Mouse (Mus musculus) cerebellum, postnatal 14 days (tissue): ENCODE measurements around the gene Cmtr1.
A peak's percentile ranks its signal among the peaks of the same experiment; 100 is the strongest.
"Not testable (repeated sequence)": the region's sequence is repeated elsewhere in the genome, so short reads cannot be mapped to it uniquely, and the experiment has no call there.

Source experiments
- DNase-seq, 2 experiments: peaks; one replicate each; pipeline ENCODE4 v3.0.0; 2021; ENCODE audit warnings: mixed read lengths in 2 of 2

Cmtr1 gene

DNA sequence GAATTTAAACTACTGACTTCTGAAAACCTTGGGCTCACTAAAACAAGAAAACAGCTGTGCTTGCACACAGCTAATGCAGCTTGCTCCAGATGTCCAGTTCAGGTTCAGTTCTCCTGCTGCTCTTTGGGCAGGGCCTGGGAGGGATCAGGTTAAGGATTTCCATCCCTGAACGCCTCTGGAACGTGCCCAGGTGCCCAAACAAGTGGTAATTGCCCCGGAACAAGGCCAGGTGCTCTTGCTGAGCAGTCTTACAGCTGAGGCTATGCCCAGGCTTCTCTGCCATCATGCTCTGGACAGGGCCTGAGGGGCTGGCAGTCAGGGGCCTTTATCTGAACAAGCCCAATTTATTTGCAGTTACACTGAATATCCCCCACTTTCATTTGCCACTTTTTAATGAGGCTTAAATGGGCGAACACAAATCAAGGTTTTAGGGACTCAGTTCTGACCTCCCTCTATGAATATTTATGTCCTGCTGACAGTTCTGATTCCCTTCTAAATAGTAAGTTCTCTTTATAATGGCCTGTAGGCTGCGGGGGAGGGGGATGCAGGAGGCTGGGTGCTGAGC lies 46.7 kb downstream of the Cmtr1 start:
- peak in 1 of 2 experiments; percentile 39 for DNase-seq

DNA sequence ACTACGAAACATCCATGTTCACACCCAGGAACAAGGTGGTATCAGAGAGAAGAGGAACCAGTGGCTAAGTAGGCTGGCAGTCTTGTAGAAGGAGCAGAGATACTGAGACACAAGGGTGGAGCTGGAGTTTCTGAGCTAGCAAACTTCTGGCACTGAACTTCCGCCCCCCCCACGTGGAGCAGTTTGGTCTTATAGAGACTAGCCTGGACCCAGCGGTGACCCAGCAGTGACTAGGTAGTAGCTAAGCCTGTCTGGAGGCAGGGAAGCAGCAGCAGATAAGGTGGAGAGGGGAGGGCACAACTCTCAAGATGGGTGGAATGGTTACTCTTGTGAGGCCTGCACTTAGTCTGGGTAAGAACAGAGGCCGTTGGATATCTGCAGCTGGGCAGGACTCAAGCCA lies 48.4 kb downstream of the Cmtr1 start:
- DNase-seq = peak in 1 of 2 experiments; percentile 15

DNA sequence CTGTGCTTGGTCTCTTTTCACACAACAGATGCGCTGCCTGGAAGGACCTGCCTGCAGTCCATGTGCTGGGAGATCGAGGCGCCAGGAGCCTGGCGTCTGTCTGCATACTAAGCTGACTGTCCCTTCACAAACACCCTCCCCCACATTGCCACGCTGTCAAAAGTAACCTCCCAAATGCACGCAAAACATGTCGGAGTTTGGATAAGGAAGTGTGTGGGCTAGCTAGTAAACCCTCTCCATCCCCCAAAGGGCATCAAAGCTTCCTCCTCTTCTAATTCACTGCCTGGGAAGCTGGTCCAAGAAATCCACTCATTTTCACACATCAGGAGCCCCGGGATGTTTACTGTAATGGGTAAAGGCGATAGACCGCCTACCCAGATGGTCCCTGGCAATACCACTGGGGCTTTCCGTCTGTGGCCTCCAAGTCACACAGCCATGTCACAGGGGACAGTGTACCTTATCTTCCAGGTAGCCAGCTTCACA lies 50.2 kb downstream of the Cmtr1 start:
- peak in 1 of 2 experiments; percentile 43 for DNase-seq

DNA sequence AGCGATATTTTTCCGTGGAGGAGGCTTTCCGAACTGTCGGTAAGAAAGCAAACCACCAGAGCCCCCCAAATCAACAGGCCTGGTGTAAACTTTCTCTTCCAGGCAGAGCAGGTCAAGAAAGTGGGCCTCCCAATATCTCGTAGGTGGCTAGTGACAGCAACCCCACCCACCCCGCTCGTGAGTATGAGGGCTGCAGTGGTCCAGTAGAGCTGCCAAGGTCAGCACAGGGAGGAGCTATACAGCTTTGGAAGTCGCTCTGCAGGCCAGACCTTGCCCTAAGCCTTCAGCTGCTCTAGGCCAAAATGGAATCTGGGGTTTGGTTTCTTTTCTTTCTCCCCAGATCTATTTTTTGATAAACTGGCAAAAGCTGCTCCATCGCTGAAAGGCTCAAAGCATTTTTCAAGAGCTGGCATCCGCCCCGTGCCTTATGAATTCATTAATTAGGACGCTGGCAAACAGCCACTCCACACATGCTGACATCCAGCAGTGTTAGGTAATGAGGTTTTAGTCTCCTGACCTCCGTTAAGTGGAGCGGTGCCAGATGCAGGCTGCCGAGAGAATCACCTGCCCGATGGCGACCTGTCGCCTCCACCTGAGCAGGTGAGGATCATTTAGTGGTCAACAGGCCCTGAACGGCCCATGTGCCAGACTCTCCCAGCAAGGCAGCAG lies 50.8 kb downstream of the Cmtr1 start:
- peak; percentile 83 to 89 for DNase-seq

DNA sequence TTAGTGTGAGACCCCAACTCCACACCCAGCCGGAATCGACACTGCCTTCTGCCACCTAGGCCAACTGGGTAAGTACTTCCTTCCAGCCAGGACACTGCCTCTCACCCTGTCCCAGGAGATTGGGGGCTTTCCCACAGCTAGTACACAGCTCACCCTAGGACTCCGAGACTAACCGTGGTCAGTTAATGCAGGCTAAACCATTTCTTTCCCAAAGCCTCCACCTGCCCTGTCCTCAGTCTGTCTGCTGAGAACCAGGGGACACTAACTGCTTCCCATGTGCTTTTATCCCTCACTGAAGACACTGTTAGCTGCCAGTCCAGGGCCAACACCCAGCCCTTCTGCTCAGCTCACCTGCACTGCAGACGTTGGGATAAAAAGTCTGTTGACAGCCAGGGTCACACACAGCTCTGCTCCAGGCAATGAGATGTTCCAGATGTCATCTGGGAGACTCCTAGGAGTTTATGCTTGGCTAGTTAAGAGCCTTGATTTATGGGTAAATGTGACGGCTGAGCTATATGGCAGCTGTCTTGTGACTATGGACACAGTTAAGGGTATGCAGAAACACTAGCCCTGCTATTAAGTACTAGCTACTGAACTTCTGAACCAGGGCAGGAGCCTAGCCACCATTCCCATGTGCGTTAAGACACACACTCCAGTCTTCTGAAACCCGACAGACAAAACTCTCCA lies 51.5 kb downstream of the Cmtr1 start:
- DNase-seq = no peak

DNA sequence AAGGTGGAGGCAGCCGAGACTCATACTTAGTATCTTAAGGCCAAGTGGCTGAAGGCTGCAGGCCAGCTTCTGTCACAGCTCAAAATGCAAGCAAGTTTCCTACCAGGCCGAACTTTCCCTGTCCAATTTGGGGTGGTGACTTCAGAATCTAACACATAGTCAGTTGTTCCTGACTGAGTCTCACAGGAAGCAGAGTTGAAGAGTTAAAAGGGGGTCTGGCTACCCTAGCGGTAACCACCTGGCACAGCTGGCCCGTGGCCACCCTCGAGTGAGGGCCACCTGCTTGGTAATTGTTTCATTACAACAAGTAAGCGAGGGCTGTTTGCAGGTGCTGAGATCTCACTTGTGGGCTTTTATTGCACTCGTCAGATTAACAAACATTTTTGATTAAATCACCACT lies 52.2 kb downstream of the Cmtr1 start:
- DNase-seq = peak; percentile 64 to 70

DNA sequence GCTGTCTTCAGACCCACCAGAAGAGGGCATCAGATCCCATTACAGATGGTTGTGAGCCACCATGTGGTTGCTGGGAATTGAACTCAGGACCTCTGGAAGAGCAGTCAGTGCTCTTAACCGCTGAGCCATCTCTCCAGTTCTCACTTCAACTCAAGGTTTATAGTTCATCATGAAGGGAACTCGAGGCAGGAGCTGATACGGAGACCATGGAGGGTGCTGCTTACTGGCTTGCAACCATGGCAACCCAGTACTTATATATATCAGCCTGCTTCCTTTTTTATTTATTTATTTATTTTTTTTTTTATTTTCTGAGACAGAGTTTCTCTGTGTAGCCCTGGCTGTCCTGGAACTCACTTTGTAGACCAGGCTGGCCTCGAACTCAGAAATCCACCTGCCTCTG lies 53.3 kb downstream of the Cmtr1 start:
- not testable (repeated sequence) for DNase-seq

DNA sequence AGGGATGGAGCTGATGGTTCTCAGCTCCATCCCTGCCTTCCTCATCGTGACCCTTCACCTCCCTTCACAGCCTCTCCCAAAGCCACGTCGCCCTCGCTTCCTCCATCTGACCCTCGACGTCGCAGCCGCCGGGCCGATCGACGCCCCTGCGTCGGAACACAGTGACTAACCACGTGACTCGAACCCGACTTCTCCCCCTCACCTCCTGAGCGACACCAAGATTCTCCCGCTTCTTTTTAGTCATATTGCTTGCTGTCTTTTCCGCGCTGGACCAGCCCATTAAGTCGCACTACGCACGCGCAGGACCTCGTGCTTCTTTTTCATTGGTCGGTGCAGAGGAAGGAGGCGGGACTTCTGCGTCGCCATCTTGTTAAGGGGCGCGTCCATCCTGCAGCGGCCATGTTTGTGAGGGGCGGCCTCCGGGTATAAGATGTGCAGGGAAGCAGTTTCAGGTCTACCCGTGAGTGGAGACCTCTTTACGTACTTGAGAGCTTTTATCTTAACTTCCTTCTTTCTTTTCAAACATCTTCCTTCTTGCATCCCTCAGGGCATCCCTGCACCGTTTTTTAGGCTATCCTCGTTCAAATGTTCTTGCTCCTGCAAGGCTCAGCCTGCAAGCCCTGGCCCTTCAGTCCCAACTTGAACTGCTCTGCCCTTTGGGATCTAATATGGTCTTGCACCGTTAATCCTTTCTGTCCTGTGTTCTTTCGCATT lies 56.5 kb downstream of the Cmtr1 start, which contains the start of gene Ccdc167:
Gene Ccdc167 (minus strand): TSS at position 313 of the 714 bp plus-strand sequence.
- peak; percentile 97 to 98 for DNase-seq

DNA sequence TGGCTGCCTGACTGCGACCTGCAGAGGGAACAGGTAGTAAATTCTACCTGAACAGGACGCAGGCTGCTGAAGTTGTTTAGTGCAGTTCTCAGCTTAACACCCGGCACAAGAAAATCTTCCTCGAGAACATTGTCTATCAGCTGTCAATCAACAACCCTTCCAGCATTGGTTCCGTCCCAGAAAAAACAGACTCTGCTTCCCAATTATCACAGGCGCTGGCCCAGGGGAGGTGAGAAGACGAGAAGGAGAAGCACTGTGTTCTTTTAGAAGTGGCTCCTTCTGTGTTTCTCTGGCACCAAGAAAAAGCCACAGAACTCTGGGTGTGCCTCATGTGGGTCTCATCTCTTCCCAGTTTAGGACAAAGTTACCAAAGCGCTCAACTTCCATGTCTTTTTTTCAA lies 58.3 kb downstream of the Cmtr1 start:
- DNase-seq = no peak

DNA sequence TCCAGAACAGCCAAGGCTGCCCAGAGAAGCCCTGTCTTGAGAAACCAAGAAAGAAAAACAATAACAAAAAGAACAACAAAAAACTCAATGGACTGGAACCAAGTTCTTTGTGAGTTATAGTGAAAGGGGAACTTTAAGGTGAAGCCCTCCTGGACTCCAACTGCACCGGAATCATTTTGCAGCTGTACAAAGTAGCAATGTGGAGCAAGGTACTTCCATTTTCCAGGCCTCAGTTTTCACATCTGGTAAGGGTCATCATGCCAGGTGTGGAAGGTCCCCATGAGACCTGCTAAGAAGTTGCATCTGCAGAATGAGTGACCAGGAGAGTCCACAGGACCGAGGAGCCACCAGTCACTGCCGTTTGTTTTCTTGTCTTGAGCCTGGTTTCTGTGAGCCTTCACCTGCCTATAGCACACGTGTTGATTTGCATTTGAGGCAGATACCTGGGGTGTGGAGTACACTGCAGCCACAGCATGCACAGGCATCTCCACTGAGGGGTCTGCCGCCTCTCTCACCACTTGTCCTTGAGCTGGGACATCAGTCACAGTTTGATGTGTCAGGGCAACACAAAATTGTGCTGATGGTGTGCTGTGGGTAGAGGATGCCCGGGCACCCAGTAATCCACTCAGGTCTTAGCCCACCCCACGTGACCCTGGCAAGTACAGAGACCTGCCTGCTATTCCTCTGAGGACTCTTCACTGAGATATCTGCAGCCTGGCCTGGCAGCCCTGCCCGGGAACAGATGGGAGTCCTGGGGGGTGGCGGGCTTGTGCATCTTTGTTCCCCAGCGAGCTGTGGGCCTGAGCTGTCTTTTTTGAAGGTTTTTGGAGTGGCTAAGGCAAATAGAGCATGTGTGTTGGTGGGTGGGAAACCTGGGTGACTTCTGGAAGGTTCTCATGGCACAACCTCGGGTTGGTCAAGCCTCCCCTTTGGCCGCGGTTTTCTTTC lies 59.5 kb downstream of the Cmtr1 start:
- DNase-seq = peak; percentile 80 to 84

DNA sequence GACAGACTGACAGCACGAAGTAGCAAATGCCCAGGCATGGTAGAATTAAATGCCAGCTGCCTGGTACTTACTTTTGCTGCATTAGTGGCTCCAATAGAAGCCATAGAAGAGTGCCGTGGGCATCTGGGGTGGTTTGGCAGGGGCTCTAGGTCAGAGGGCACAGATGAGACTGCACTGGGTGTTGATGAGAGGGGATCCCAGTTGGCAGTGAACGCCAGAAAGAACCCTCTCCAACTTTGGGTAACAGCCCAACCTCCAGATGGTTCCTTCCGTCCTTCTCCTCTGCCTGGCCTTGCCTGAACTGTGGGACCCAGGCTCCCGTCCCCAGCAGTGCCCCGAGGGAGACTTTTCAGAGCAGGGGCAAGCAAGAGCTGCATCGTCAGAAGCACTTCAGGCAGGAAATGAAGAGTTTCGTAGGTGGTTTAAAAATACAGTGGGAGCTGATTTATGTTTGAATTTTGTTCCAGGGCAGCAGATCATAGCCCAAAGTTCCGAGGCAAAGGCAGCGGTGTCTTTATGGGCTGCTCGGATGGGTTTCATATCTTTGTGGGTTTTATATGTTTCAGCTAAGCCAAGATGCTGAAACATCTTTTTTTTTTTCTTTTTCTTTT lies 60.5 kb downstream of the Cmtr1 start:
- peak; percentile 66 to 67 for DNase-seq

DNA sequence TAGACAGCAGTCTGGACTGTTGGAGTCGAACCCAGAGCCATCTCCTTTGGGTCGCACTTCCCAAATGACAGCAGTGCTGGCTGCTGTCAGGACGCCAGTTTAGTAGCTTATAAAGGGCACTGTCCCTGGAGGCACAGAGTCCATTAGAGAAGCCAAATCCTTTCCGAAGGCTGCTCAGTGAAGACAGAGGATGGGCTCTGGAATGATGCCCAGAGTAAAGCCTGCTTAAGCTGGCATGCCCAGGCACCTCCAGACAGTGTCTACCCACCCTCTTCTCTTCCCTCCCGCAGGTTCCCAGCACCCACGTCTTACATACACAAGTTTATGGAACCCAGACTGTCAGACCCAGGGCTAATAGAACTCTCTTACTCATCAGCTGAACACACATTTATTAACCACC lies 64.2 kb downstream of the Cmtr1 start:
- DNase-seq = peak; percentile 75 to 81

DNA sequence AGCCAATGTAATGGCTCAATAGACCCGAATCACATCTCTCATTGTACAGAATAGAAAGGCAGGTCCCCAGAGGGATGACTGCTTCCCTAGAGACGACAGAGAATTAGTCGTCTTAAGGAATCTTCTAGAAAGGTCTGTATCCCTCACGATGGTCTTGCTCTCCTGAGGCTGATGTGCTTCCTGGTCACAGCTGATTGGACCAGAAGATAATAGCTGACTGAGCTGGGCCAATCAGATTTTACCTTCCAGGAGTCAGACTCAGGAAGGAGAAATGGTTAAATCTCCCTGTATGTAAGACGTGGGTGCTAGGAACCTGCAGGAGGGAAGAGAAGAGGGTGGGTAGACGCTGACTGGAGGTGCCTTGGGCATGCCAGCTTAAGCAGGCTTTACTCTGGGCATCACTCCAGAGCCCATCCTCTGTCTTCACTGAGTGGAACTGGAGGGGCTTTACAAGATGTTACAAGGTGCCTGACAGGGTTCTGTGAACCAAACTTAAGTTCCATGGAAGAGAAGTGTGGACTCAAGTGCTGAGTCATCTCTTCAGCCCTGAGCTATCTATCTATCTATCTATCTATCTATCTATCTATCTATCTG lies 64.7 kb downstream of the Cmtr1 start:
- no peak for DNase-seq

DNA sequence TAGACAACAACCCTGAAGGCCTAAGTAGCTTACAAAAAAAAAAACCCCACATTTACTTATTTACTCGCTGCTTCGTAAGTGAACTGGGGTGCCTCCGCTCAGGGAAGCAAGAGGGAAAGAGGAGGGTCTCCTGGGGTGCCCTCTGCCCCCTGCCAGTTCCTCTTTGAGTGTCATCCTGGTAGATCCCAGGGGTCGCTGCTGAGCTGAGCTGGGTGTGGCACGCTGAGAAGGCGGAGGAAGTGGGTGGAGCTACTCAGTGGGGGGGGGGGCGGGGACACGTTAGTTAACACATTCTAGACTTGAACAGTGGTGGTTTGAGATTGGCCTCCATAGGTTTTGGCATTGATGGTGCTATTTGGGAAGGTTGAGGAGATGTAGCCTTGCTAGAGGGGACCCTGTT lies 67.7 kb downstream of the Cmtr1 start:
- DNase-seq = no peak

DNA sequence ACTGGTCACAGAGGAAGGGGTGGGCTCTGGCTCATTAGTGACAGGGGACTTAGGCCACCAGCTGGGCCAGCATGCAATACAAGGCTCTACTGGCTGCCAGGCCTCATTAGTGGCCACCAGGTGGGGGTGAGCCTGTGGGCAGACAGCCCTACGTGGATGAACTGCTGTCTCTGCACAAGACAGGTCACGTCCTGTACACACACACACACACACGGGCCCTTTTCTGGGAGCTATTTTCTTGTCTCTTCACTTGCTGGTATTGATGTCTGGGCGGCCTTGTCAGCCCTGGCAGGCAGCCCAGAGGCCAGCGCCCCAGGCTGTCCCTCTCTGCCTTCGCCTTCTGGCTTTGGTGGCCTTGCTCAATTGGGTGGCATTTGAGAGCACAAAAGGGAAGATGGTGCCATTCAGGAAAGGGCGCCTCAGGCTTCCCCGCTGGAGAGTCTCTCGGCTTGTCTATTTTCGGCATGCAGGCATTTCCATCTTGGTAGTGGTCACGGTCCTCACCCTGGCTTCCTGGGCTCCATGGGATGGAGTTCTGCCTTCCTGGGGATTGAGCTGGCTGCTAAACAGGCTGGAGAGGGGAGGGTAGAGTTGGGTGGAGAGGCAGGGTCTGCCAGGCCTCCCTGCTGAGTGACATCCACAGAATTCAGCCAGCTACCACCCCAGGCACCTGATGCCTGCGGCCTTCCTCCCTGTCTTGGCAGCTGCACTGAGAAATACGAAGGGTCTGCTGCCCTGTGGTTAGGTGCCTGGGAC lies 70.3 kb downstream of the Cmtr1 start:
- DNase-seq = peak; percentile 74 to 75

DNA sequence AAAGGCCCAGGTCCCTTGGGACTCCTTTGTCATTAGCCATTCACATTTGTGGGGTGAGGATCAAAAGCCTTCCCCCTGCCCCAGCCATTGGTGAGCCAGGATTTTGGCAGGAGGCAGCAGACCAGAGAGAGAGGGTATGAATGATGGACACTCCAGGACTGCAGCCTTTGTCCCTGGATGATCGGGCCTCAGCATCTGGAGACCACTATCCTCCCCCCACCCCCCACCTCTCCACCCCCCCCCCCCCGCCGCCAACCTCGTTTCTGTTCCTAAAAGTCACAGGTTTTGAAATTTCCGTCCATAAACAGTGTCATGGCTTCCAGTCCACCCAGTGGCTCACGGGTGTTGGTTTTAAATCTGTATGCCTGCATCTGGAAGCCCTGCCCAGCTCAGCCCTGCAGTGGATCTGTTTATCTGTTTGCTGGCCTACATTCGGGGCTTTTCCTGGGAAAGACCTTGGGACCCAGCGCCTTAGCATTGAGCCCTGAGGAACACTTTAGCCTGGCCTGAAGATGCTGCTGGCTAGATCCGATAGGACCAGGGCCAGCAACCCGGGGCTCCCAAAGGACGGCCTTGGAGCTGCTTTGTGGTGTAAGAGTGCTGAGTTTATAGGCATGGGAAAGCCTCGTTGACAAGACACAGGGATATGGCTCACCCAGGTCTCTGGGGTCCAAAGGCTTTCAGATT lies 71.0 kb downstream of the Cmtr1 start:
- no peak for DNase-seq

DNA sequence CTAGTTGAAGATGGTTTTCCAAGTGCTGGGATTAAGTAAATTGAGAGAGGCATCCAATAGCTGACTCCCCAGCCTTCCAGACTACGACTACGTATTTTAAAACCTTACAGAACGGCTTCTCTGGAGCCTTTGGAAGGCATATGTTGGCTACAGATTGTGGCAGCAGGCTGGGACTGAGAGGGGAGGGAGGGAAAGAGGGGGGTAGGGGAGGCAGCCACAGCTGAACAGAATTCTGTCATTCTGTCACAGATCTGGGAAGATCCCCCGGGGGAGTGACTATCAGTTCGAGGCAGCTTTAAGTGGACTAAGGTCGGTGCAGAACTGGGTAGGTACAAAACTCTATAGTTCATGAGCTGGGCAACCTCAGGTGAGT lies 71.5 kb downstream of the Cmtr1 start:
- peak in 1 of 2 experiments; percentile 55 for DNase-seq

DNA sequence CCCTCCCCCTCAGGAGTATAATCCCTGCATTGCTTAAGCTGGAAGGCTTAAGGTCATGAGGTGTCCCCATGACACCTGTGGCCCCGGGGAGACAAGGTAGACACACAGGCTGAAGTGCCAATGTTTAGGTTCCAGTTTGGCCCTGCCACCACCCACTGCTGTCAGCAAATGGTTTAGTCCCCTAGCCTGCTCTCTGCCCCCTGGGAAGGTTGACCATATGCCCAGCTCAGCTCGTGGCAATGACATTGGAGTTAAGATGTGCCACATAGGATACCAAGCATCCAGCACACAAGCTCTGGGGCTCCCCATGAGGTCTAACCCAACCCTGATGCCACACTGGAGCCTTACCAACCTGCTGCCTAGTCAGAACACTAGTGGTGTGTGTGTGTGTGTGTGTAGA lies 72.1 kb downstream of the Cmtr1 start:
- peak in 1 of 2 experiments; percentile 27 for DNase-seq

DNA sequence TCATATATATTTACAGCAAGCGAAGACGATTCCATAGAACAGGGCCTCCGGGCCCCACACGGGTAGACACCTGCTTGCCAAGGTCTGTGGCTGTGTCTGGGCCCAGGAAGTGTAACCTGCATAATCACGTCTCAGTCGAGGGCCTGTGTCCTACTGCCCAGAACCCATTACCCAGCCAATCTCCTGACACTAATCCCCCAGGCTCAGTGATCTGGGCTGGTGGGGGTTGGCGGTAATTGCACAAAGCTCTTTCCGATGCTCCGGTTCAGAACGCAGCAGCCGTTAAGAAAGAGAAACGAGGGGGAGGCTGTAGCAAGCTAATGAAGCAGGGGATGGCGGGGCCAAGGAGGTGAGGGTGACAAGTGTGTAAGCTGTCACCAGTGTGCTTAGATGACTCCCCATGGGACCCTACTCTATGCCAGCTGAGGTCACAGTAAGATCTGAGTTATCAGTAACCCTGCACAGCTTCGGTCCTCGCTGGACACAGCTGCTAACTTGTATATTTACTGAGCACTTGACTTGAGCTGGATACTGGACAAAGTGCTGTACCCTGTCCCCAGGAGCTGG lies 76.1 kb downstream of the Cmtr1 start:
- DNase-seq = no peak
